Mouse (Mus musculus) stomach, embryonic 15.5 days (tissue): Measurements from ENCODE around the gene Unc13b. TPM values are rescaled to one million over a fixed set of nuclear protein-coding genes. Genes with fewer than 3 reads are reported as not detected.

Experiments
- ATAC-seq: fragments of 200-750 bp; cut with Nextera tagmentation; 2 replicates; pipeline ENCODE4 v1.8.0; 2017; ENCODE audit warnings: low read depth, moderate number of reproducible peaks, moderate TSS enrichment; ENCODE audit not compliant: insufficient read depth, low FRiP score
- H3K27ac ChIP-seq: fragments of 300-500 bp; sonication (generic); 2 replicates; pipeline ENCODE4 v1.5.1; 2015; ENCODE audit warnings: mild to moderate bottlenecking, inconsistent platforms
- H3K27me3 ChIP-seq: fragments of 300-500 bp; sonication (generic); replicated peaks from 2 replicates; pipeline ENCODE4 v1.6.1; 2015; ENCODE audit warnings: inconsistent platforms
- H3K36me3 ChIP-seq: fragments of 300-500 bp; sonication (generic); 2 replicates; pipeline ENCODE4 v1.6.1; 2015; ENCODE audit warnings: inconsistent platforms
- H3K4me1 ChIP-seq: fragments of 300-500 bp; sonication (generic); 2 replicates; pipeline ENCODE4 v1.6.1; 2015; ENCODE audit warnings: inconsistent platforms
- H3K4me2 ChIP-seq: fragments of 300-500 bp; sonication (generic); 2 replicates; pipeline ENCODE4 v1.6.1; 2015; ENCODE audit warnings: mild to moderate bottlenecking, inconsistent platforms
- H3K4me3 ChIP-seq: fragments of 300-500 bp; sonication (generic); replicated peaks from 2 replicates; pipeline ENCODE4 v1.5.1; 2015; ENCODE audit warnings: inconsistent platforms
- H3K9ac ChIP-seq: fragments of 300-500 bp; sonication (generic); 2 replicates; pipeline ENCODE4 v1.6.1; 2015; ENCODE audit warnings: inconsistent platforms
- H3K9me3 ChIP-seq: fragments of 300-500 bp; sonication (generic); 2 replicates; pipeline ENCODE4 v1.6.1; 2016; ENCODE audit warnings: inconsistent platforms
- WGBS: fragments of 180-500 bp; shearing (Covaris S2); methylation state at CpG from one replicate; pipeline ENCODE4 v1.1.7; 2015; 5-methylcytosine and 5-hydroxymethylcytosine counted together
- polyA plus RNA-seq: library from polyadenylated mRNA; unstranded; fragments of >200 nt; fragmentation: Nextera tagmentation; extraction: Ambion mirVana; gene quantifications from 2 replicates; pipeline ENCODE4 v1.2.1, GENCODE M21; 2015

Unc13b gene
- polyA plus RNA-seq, 1 experiment from 2014 or later, result 7.8 TPM

DNA sequence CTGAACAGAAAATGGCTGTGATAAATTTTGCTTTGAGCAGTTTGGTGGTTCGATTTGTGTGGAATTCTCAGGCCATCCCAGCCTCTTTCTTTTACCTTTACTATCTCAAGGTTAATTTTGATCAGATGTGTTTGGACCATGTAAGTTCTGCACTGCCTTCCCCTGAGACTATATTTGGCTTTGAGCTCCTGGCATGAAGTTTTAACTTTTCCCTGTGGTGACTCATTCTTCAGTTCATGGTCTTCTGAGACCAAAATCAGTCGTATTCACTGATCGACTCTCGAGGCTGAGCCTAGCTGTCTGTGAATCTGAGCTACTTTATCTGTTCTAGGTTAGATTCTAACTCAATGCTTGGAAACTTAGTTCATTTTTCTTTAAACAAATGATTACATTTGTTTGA, 187.0 kb downstream of the Unc13b start:
- Histone ChIP-seq H3K4me2 (no peak overlapping the region), H3K9me3 (no peaks in the 10 kb centered on the region), H3K36me3 (no peaks in the 10 kb centered on the region), H3K4me1 (no peaks in the 10 kb centered on the region), H3K4me3 (no peak overlapping the region), H3K9ac (no peak overlapping the region), H3K27me3 (no peaks in the 10 kb centered on the region), H3K27ac (no peak overlapping the region)
- ATAC-seq, result no peak
- WGBS, result 84% methylated on average over 4 of the region's 4 CpGs

DNA sequence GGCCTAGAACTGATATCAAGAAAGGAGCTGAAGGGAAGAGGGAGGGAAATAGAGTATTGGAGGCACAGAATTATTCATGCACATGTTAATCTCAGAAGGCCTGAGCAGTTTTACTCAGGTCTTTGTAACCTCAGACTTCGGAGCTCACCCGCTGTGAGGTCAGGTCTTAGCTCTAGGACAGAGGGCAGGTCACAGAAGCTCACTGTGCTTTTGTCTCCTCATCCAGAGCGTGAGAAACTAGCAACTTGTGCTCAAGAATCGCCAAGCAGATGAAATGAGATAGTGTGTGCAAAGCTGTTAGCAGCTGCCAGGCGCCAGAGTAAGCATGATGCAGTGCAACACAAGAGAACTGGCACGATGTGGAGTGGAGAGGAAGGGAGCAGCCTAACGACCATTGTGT, 189.3 kb downstream of the Unc13b start:
- no peak for ATAC-seq
- Histone ChIP-seq H3K9me3 (no peaks in the 10 kb centered on the region), H3K4me3 (no peak overlapping the region), H3K27ac (no peak overlapping the region), H3K4me1 (no peaks in the 10 kb centered on the region), H3K9ac (no peak overlapping the region), H3K27me3 (no peaks in the 10 kb centered on the region), H3K36me3 (0 out of 2 replicates have a peak, but pooled peaks cover 3% of the 10 kb centered on the region), H3K4me2 (no peak overlapping the region)
- WGBS, result 73% methylated on average over 7 of the region's 7 CpGs

DNA sequence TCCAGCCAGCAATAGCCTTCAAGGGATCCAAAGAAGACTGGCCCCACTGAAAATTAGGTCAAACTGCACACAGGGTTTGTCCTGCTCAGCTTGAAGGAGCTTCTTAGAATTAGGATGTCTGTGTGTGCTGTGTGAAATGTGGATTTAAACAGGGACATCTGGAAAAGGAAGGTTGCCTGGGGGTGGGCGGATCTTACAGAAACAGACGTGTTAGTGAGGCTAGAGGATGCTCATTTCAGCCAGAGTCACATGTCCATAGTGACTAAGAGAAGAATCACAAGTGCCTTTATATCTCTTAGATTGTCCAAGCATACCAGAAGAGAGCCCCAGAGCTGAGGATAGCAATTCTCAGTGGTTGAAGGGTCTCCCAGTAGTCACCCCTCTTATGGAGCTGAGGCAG, 190.2 kb downstream of the Unc13b start:
- ATAC-seq, result no peak

DNA sequence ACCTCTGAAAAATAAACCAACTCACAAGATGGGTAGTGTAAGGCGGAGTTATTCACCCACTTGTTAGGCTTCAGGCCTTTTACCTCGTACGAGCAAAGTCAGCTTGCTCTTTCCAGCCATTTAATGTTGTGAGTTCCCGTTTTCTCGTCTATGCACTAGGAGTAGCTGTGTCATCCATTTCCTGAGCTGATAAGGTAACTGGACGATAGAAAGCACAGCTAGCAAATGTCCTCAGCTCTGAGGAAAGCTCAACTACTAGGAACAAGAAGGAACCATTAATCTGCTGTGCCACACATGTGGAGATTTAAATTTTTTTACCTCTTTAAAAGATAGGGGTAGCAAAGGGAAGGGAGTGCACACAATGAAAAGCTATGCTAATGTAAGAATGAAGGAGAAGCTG, 192.5 kb downstream of the Unc13b start:
- 61% methylated on average over 6 of the region's 6 CpGs for WGBS
- Histone ChIP-seq H3K9me3 (no peaks in the 10 kb centered on the region), H3K4me1 (no peaks in the 10 kb centered on the region), H3K27ac (no peak overlapping the region), H3K27me3 (no peaks in the 10 kb centered on the region), H3K4me2 (no peak overlapping the region), H3K4me3 (no peak overlapping the region), H3K36me3 (0 out of 2 replicates have a peak, but pooled peaks cover 3% of the 10 kb centered on the region), H3K9ac (no peak overlapping the region)
- no peak for ATAC-seq

More for the DNA sequence above, 190.2 kb downstream of the Unc13b start:
- H3K27me3 ChIP-seq, result no peaks in the 10 kb centered on the region
- no peak overlapping the region for H3K4me2 ChIP-seq
- no peaks in the 10 kb centered on the region for H3K4me1 ChIP-seq
- H3K9ac ChIP-seq, result no peak overlapping the region
- 67% methylated on average over 2 of the region's 2 CpGs for WGBS
- H3K27ac ChIP-seq, result no peak overlapping the region
- H3K4me3 ChIP-seq, result no peak overlapping the region
- H3K9me3 ChIP-seq, result no peaks in the 10 kb centered on the region
- 0 out of 2 replicates have a peak, but pooled peaks cover 3% of the 10 kb centered on the region for H3K36me3 ChIP-seq

DNA sequence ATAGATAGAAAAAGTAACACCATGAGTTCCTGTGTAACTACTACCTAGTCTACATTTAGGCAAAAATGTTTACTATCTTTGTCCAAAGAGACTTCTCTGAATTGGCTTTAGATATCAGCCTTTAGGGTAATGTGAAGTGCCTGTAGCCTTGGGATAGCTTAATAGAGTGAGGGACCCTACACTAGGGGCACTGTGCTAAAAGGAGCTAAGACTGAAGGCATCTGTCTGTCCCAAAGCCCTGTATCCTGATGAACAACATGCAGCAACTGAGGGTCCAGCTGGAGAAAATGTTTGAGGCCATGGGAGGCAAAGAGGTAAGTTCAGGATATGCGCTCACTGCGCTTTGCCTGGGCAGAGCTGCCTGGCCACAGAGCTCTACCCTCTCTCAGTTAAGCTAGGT, 198.3 kb downstream of the Unc13b start:
- H3K9me3 ChIP-seq, result no peaks in the 10 kb centered on the region
- H3K4me2 ChIP-seq, result no peak overlapping the region
- WGBS, result 100% methylated on average over 2 of the region's 2 CpGs
- no peak for ATAC-seq
- no peak overlapping the region for H3K4me3 ChIP-seq
- no peaks in the 10 kb centered on the region for H3K27me3 ChIP-seq
- H3K36me3 ChIP-seq, result no peaks in the 10 kb centered on the region
- H3K9ac ChIP-seq, result no peak overlapping the region
- no peak overlapping the region for H3K27ac ChIP-seq
- no peaks in the 10 kb centered on the region for H3K4me1 ChIP-seq

DNA sequence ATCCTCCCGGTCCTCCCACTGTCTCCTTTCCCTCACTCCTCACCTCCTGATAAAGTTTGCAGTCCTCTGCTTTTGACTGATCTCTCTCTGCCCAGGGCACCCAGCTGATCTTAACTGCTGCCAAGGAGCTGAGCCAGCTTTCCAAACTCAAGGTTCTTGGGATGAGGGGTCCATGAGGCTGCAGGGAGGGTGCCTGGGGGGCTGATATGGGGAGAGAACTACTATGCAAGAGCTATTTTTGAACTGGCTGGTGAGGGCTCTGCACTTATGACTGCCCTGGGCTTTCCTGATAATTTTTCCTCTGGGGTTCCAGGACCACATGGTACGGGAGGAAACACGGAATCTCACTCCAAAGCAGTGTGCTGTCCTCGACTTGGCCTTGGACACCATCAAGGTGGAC, 199.8 kb downstream of the Unc13b start:
- 85% methylated on average over 4 of the region's 4 CpGs for WGBS
- H3K4me2 ChIP-seq, result no peak overlapping the region

DNA sequence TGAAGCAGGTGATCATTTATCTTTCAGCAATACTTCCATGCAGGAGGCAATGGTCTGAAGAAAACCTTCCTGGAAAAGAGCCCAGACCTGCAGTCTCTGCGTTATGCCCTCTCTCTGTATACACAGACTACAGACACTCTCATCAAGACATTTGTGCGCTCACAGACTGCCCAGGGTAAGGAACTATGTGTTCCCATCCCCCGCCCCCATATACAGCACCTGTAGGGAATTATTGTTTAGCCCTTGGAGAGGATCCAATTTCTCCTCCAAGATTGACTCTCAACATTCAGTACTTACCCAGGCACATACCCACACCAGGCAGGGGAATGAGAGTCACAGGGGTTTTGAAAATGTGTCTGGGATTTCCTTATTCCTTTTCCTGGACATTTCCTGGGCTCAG, 200.7 kb downstream of the Unc13b start:
- 51% methylated on average over 3 of the region's 3 CpGs for WGBS
- Histone ChIP-seq H3K27me3 (no peaks in the 10 kb centered on the region), H3K4me1 (no peaks in the 10 kb centered on the region), H3K9ac (no peak overlapping the region), H3K4me3 (no peak overlapping the region), H3K27ac (no peak overlapping the region), H3K36me3 (no peaks in the 10 kb centered on the region), H3K9me3 (no peaks in the 10 kb centered on the region), H3K4me2 (no peak overlapping the region)
- peak; percentile 31; the same call in 1 of the 2 replicates for ATAC-seq

More for the DNA sequence above, 199.8 kb downstream of the Unc13b start:
- H3K4me1 ChIP-seq, result no peaks in the 10 kb centered on the region
- no peaks in the 10 kb centered on the region for H3K36me3 ChIP-seq
- no peak overlapping the region for H3K27ac ChIP-seq
- H3K4me3 ChIP-seq, result no peak overlapping the region
- ATAC-seq, result no peak
- H3K9ac ChIP-seq, result no peak overlapping the region
- H3K27me3 ChIP-seq, result no peaks in the 10 kb centered on the region
- H3K9me3 ChIP-seq, result no peaks in the 10 kb centered on the region

DNA sequence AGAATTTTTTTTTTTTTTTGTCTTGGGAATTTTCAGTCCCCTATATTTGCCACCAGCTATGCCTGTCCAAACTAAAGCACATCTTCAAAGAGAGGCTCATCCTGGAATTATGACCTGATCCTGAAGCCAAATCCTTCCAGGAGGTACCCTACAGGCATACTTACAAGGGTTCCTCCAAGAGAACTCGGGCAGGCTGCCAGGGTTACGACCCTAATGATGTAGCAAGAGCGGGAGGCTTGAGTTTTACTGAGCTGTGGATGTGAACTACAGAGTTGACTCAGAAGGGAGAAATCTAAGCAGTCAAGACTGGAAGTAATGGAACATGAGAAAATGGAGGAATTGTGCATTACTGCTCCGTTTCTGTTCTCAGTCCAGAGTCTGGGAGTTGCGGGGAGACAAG, 201.3 kb downstream of the Unc13b start:
- Histone ChIP-seq H3K4me3 (no peak overlapping the region), H3K27ac (no peak overlapping the region), H3K36me3 (no peaks in the 10 kb centered on the region), H3K4me2 (no peak overlapping the region), H3K27me3 (no peaks in the 10 kb centered on the region), H3K4me1 (no peaks in the 10 kb centered on the region), H3K9ac (no peak overlapping the region), H3K9me3 (no peaks in the 10 kb centered on the region)
- ATAC-seq, result no peak
- WGBS, result 47% methylated on average over 5 of the region's 5 CpGs

DNA sequence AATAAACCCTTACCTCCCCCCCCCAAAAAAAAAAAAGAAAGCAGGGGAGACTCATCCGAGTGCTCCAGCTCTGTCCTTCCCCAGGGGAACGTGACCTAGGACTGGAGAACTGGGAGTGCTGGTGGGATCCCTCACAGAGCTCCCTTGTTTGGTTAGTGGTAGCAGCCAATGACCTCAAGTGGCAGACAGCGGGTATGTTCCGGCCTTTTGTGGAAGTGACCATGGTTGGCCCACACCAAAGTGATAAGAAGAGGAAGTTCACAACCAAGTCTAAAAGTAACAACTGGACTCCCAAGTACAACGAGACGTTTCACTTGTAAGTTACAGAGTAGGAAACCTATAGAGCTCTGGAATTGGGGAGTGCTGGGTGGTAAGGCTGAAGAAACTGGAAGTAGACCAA, 204.1 kb downstream of the Unc13b start:
- Histone ChIP-seq H3K4me1 (0 out of 2 replicates have a peak, but pooled peaks cover 7% of the 10 kb centered on the region), H3K27ac (no peak overlapping the region), H3K9me3 (no peaks in the 10 kb centered on the region), H3K4me2 (no peak overlapping the region), H3K4me3 (no peak overlapping the region), H3K27me3 (no peaks in the 10 kb centered on the region), H3K36me3 (no peaks in the 10 kb centered on the region), H3K9ac (no peak overlapping the region)
- ATAC-seq, result no peak
- 82% methylated on average over 6 of the region's 6 CpGs for WGBS

DNA sequence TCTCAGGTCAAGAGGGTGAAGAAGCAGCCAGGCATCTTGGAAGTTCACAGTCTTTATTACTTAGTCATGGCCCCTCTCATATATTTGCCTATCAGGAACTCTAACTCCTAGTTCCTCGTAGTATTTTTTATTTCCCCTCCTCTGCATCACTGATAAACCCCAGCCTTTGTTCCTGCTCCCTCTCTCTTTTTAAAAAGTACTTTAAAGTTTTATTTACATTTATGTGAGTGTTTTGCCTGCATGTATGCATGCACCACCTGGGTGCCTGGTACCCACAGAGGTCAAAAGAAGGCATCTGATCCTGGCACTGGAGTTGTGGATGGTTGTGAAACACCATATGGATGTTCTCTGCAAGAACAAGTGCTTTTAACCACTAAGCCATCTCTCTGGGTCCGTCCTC, 207.4 kb downstream of the Unc13b start:
- ATAC-seq, result no peak
- Histone ChIP-seq H3K9ac (no peak overlapping the region), H3K4me2 (no peak overlapping the region), H3K4me1 (0 out of 2 replicates have a peak, but pooled peaks cover 7% of the 10 kb centered on the region), H3K4me3 (no peak overlapping the region), H3K27me3 (no peaks in the 10 kb centered on the region), H3K36me3 (no peaks in the 10 kb centered on the region), H3K9me3 (no peaks in the 10 kb centered on the region), H3K27ac (no peak overlapping the region)
- 45% methylated on average over 2 of the region's 2 CpGs for WGBS

DNA sequence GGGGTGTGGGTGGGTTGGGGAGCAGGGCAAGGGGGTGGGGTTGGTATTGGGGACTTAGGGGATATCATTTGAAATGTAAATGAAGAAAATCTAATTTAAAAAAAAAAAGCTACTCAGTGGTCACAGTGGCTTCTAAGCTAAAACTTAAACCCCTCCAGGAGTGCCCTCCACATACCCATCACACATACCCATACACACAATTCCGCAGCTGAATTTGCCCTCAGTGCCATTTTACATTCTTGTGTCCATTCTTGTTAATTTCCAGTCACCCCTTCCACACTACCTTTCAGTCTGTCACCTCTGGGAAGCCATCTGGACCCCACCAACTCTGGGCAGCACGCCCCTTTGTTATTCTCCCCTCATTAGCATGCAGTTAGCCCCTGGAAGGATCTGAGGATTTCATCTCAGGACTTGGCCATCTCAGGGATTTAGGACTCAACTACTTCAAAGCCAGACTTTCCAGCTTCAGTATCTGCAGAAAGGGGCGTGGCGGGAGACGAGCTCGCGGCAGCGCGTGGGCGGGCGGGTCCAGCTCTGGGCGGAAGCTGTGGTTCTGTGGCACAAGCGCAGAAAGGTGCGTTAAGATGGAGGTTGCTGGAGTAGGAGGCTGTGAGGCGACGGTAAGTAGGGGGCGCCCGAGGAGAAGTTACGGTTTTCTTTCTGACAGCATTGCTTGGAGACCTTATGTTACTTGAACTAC, 208.0 kb downstream of the Unc13b start, which contains the start of gene Atp8b5:
Gene Atp8b5, plus strand, starts transcription at position 537 of the 700 bp plus-strand sequence.
- no peak within 1 kb of the TSS for H3K9ac ChIP-seq
- peak; percentile 73 for ATAC-seq
- H3K4me2 ChIP-seq, result peak within 1 kb of the TSS; percentile 76
- no peaks in the 10 kb centered on the region for H3K27me3 ChIP-seq
- H3K9me3 ChIP-seq, result no peaks in the 10 kb centered on the region
- 2% methylated on average over 19 of the region's 19 CpGs for WGBS
- H3K27ac ChIP-seq, result no peak within 1 kb of the TSS
- H3K36me3 ChIP-seq, result no peaks in the 10 kb centered on the region
- H3K4me3 ChIP-seq, result peak within 1 kb of the TSS; percentile 34
- 0 out of 2 replicates have a peak, but pooled peaks cover 7% of the 10 kb centered on the region for H3K4me1 ChIP-seq

DNA sequence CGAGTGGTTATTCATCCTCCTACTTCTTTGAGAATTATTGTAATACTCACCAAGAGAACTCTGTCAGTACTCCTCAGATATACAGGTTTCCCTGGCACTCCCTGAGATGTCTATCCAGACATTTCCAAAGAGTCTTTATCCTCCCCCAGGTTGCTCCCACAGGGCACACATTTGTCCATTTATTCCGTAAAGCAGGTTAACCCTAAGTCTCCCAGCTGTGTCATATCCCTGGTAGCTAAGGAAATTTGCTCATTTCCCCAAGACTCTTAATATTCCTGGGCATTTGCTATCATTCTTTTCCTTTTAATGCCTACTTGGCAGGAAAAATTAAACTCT, 208.5 kb downstream of the Unc13b start:
- peak overlapping the region; percentile 34; the same call in 1 of the 2 replicates for H3K4me3 ChIP-seq
- no peaks in the 10 kb centered on the region for H3K27me3 ChIP-seq
- no peak overlapping the region for H3K9ac ChIP-seq
- WGBS, result 9% methylated on average over 2 of the region's 2 CpGs
- no peak overlapping the region for H3K27ac ChIP-seq
- 0 out of 2 replicates have a peak, but pooled peaks have one; percentile 10 for ATAC-seq
- H3K4me1 ChIP-seq, result 0 out of 2 replicates have a peak, but pooled peaks cover 7% of the 10 kb centered on the region
- no peaks in the 10 kb centered on the region for H3K9me3 ChIP-seq
- H3K36me3 ChIP-seq, result no peaks in the 10 kb centered on the region
- H3K4me2 ChIP-seq, result peak overlapping the region; percentile 76
